Mouse (Mus musculus) liver (tissue): ENCODE results near the gene Kmo.

Experiments used
- DNase-seq: peaks from one replicate; pipeline ENCODE4 v3.0.0-alpha.2; 2020; ENCODE audit warnings: mixed read lengths

The Kmo gene

GRCm38 (mm10) chr1:175632470-175632869 is 12.3 kb downstream of the Kmo start:
- no peak for DNase-seq

DNA sequence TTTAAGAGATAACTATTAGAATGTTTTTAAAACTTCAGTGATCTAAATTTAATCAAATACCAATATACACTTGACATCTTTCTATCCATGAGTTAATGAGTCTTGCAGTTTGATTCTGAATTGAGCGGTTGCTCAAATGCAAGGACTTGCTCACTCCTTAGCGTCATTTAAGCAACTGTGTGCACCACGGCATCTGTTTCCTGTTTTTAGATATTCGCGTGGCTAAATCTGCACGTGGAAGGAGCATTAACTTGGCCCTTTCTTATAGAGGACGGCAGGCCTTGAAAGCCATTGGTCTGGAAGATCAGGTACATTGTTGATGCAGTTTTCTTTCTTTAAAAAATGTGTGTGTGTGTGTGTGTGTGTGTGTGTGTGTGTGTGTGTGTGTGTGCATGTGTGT is 17.5 kb downstream of the Kmo start:
- no peak for DNase-seq

DNA sequence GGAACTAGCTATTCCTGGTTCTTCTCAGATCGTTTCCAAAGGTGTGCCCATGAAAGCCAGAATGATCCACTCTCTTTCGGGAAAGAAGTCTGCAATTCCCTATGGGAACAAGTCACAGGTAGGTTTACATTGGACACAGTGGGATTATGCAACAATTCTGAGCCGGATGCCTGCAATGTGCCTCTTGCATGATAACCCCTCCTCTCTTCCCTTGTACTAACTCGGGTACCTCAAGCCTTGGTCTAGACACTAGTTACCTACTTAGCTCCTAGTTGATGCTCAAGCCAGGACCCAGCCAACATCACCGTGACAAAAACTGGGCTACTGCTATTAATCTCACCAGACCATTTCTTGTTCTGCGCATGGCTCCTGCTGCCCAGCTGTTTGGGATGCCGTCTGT is 18.9 kb downstream of the Kmo start:
- DNase-seq: no peak

GRCm38 (mm10) chr1:175640435-175641150 is 20.4 kb downstream of the Kmo start:
- DNase-seq: no peak

- DNase-seq: no peak
Measured at GRCm38 (mm10) chr1:175643496-175644265, 23.5 kb downstream of the Kmo start.

GRCm38 (mm10) chr1:175646952-175647351 is 26.8 kb downstream of the Kmo start:
- peak; percentile 24 for DNase-seq

DNA sequence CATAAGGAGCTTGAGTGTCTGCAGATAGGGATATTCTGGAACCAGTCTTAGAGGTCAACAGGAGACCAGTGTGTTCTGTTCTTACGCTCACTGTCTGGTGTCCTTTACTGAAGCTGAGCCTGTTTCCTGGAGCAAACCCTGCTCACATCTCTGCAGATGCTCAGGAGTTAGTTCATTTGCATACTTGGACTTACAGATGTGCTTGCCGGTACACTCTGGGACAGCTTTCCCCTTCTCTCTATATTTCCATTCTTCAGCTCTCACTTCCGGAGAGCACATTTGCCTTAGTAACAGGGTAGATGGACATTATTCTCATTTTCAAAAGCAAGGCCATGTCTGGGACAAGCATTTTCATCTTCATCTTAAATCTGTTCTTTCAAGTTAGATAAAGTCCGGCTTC is 28.4 kb downstream of the Kmo start:
- no peak for DNase-seq

DNA sequence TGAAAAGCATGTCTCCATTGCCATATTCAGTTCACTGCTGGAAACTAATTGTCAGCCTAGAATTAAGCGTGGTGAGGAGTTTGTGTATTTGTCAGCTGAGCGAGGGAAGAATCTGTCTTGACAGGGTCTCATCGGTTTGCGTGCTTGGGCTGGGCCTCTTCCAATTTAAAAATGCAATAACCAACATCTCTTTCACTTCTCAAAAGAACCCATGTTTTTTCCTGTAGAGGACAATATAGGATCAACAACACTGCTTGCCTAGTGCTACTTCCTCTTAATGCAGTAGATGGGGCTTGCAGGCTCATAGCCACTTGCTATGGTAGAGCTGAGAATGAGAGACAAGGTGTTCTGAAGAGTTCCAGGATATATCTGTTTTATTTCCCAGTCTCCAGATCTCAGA is 39.7 kb downstream of the Kmo start:
- no peak for DNase-seq

DNA sequence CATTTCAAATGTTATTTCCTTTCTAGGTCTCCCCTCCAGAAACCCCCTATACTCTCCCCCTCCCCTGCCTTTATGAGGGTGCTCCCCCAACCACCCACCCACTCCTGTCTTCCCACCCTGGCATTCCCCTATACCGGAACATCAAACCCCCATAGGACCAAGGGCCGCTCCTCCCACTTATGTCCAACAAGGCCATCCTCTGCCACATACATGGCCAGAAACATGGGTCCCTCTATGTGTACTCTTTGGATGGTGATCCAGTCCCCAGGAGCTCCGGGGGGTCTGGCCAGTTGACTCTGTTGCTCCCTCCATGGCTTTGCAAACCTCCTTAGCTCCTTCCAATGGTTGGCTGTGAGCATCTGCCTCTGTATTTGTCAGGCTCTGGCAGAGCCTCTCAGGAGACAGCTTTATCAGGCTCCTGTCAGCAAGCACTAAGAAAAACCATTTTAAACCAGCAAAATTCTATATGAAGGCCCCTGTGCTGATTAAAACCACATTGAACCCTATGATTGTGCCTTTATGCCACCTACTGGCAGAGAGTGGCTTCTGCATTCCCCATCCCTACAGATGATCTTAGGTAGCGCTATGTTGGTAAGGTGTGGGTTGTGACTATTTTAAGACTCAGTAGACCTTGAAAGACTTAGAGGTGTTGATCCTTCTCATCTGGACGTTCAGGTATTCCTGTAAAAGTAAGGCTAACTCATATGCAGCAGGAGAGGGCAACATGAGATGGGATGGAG is 48.7 kb downstream of the Kmo start:
- peak; percentile 9 for DNase-seq

GRCm38 (mm10) chr1:175669456-175669855 is 49.3 kb downstream of the Kmo start:
- no peak for DNase-seq

- no peak for DNase-seq
Measured at GRCm38 (mm10) chr1:175670042-175670441, 49.9 kb downstream of the Kmo start.

DNA sequence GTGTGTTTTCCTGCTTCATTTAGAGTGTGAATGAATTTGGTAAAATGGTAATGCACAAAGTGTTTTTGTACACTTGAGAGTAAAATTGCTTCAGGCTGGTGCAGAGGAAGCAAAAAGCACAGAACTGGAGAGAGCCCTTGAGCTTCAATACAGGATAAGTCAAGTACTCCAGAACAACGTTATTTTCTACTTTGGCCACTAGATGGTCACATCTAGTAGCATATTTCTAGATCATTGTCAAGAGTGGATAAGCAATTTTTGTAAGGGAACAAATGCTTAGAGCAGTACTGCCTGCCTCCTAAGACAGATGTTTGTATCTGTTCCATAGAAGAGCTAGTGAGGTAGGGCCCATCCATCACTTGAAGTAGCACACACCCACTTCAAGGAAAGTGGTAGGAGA is 51.4 kb downstream of the Kmo start:
- no peak for DNase-seq

DNA sequence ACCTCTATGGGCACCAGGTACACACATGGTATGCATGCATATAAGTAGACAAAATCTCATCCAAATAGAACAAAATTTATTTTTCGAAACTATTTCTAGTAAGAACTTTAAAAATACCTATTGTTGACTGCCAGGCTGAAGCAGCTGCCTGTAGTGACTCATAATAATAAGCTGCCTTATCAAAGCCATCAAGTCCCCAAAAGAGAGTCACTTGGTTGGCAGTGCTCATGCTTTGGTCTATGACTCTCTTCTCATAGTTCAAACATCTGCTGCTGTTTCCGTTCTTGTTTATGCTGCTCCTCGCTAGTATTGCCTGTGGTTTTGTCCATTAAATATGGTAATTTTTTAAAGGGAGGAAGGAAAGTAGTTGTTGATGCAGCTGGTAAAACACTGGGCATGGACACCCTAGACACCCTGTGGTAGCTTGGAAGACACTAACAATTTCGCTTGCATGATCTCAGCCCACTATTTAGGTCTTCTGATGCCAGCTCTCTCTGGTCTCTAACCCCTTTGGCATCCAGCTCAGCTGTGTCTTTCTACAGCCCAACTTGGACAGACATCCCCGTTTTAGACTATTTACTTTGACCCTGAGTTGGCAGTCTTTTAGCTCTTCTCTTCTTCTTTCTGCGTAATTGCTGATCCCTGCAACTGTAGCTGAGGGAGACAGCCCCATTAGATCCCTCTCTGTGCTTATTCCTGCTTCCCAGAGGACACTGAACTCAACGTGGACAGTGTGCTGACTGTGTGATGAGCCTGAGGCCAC is 53.6 kb downstream of the Kmo start:
- DNase-seq: no peak

- DNase-seq: no peak
Measured at GRCm38 (mm10) chr1:175675116-175675515, 54.9 kb downstream of the Kmo start.

- DNase-seq: no peak
Measured at GRCm38 (mm10) chr1:175677459-175677858, 57.3 kb downstream of the Kmo start.

DNA sequence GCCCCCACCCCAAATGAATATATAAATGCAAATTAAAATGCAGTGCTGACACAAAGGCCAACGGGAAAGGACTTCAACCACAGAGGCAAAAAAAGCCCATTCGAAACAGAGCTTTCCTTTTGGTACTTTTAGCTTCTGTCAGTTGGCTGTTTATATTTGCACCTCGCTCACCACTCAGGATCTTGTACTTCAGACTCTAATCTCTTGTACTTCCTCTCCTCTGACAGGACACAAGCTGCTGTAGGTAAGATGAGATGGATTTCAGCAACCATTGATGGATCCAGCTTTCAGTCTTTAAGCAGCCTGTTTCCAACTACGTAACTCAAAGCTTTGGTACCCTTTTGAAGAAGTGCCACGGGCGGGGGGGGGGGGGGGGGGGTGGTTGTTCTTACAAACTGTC is 60.8 kb downstream of the Kmo start:
- no peak for DNase-seq

GRCm38 (mm10) chr1:175691686-175692245 is 71.6 kb downstream of the Kmo start:
- no peak for DNase-seq

DNA sequence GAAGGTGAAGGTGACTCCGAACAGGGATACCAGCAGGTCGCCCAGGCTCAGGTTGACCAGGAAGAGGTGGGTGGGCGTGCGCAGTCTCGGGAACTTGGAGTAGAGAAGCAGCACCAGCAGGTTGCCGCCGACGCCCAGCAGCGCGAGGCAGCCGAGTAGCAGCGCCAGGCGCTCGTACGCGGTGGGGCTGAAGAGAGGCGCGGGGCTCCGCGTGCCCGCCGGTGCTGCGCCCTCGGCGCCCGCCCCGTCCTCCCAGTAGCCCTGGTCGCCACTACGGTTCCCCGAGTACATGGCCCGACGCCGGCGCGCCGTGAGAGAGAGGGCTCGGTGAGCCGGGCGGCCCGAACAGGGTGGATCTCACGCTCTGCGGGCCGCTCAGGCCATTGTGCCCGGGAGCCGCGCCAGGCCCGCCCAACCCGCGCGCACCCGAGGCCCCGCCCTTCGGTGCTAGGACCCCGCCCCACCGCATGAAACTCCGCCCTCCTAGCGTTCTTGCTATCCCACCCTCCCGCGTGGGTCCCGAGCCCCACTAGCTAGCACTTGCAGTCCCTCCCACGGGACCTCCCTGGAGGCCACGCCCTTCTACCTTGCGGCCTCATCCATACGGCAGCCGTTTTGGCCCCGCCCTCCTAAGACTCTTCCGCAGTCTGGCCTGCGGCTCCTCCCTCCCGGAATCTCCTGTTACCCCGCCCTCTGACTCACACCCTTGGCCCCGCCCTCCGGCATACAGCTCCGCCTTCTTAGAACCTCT is 72.2 kb downstream of the Kmo start, which contains the start of the genes Opn3 and Chml:
Opn3 (minus strand) TSS at position 531 of the 751 bp plus-strand sequence.
Chml (minus strand) TSS at position 656 of the 751 bp plus-strand sequence.
- DNase-seq: peak; percentile 99

DNA sequence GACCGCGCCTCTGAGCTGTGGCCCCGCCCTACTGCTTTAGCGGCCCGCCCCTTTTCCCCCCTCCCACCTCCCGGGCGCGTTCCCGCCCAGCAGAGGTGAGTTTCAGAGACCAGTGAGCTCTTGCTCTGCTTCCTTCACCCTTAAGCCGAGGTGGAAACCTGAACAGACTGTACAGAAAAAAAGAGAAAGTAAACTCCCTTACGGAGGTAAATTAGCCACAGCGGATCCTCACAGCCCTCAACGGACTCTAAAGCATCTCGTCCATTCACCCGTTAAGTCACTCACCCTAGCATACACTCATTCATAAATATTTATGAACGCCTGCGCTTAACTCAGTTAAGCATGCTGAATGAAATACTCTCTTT is 72.8 kb downstream of the Kmo start:
- no peak for DNase-seq

DNA sequence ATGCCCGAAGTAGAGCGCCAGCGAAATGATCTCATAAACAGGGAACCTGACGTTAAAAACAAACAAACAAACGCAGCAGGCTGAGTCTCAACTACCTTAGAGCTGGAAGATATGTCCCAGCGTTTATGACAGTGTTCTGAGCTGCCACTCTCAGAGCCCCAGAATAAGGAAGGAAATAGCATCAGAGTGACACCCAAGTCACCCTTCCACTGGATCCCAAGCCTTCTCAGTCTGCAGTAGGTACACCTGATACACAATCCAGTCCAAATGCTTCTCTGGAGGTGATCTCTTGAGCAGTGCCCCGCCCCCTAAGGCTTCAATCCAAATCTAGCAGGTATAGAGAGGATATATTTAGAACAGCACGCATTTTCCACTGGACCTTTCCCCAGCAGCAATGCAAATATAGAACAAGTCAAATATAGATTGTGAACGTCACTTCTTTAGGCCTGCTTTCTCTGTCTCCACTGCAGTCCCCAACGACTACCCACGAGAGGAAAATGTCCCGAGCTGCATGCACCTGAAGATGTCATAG is 73.3 kb downstream of the Kmo start:
- no peak for DNase-seq

DNA sequence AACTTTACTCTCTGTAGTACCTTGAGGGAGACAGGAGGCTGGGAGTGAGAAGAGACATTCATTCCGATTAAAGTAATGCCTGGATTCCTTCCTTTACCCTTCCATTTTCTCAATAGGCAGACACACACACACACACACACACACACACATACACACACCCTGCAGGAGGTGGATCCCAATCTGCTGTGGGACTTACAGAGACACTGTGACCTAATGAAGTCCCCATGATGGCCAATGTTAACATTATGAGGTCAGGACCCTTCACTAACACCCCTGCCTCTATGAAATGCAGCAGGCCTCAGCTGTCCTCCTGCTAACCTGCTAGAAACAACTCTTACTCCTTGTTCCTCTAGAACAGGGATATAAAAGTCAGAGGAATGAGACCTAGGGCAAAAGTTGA is 78.1 kb downstream of the Kmo start, which contains the start of gene Wdr64:
Wdr64 (plus strand) TSS at position 301 of the 400 bp plus-strand sequence.
- no peak for DNase-seq
